Mouse (Mus musculus): ENCODE data around the gene Zbtb37. TPM values are rescaled to one million over a fixed set of nuclear protein-coding genes. Genes with fewer than 3 reads are reported as not detected.

The Zbtb37 gene
- polyA plus RNA-seq, 1 experiment from 2014 or later: 8.7 TPM

- H3K9me3 ChIP-seq: no peaks in the 10 kb centered on the region
- H3K27ac ChIP-seq: 0 out of 2 replicates have a peak overlapping the region, but pooled peaks have one; percentile 26
- no peak overlapping the region for H3K9ac ChIP-seq
- H3K27me3 ChIP-seq (replicated peaks): no peaks in the 10 kb centered on the region
- H3K4me3 ChIP-seq: no peak overlapping the region
- WGBS: 10% methylated on average over 3 of the region's 3 CpGs
- peak; percentile 17; the same call in 1 of the 2 replicates for ATAC-seq (ENCODE audit: low FRiP score, low read depth)
- H3K4me2 ChIP-seq (replicated peaks): no peak overlapping the region
- H3K4me1 ChIP-seq: peaks cover 10% of the 10 kb centered on the region
- peaks cover 36% of the 10 kb centered on the region for H3K36me3 ChIP-seq
These were observed 5.2 kb upstream of the Zbtb37 start for GRCm38 (mm10) chr1:161039741-161040425.

- no peaks in the 10 kb centered on the region for H3K9me3 ChIP-seq
- 4% methylated on average over 3 of the region's 3 CpGs for WGBS
- H3K4me2 ChIP-seq (replicated peaks): no peak overlapping the region
- peaks cover 10% of the 10 kb centered on the region for H3K4me1 ChIP-seq
- no peaks in the 10 kb centered on the region for H3K27me3 ChIP-seq (replicated peaks)
- H3K4me3 ChIP-seq: no peak overlapping the region
- H3K9ac ChIP-seq: no peak overlapping the region
- no peak overlapping the region for H3K27ac ChIP-seq
- no peak for ATAC-seq (ENCODE audit: low FRiP score, low read depth)
- H3K36me3 ChIP-seq: peaks cover 33% of the 10 kb centered on the region
These were observed 4.5 kb upstream of the Zbtb37 start for GRCm38 (mm10) chr1:161038968-161039721.

GRCm38 (mm10) chr1:161038004-161038403 lies 3.4 kb upstream of the Zbtb37 start:
- WGBS: 35% methylated on average over 3 of the region's 3 CpGs
- H3K4me1 ChIP-seq: peaks cover 18% of the 10 kb centered on the region
- no peaks in the 10 kb centered on the region for H3K27me3 ChIP-seq (replicated peaks)
- H3K36me3 ChIP-seq: peaks cover 33% of the 10 kb centered on the region
- H3K4me3 ChIP-seq: no peak overlapping the region
- H3K27ac ChIP-seq: no peak overlapping the region
- H3K9ac ChIP-seq: no peak overlapping the region; the same call in 1 of the 2 replicates
- no peaks in the 10 kb centered on the region for H3K9me3 ChIP-seq
- no peak for ATAC-seq (ENCODE audit: low FRiP score, low read depth)
- H3K4me2 ChIP-seq (replicated peaks): peak overlapping the region; percentile 72

- Histone ChIP-seq H3K4me1 (peaks cover 18% of the 10 kb centered on the region), H3K4me2 (replicated peaks) (peak overlapping the region; percentile 72), H3K36me3 (peaks cover 33% of the 10 kb centered on the region), H3K27me3 (replicated peaks) (no peaks in the 10 kb centered on the region), H3K9ac (peak overlapping the region; percentile 44), H3K27ac (no peak overlapping the region; the same call in 1 of the 2 replicates), H3K4me3 (peak overlapping the region; percentile 9; the same call in 1 of the 2 replicates), H3K9me3 (no peaks in the 10 kb centered on the region)
- no peak for ATAC-seq (ENCODE audit: low FRiP score, low read depth)
- WGBS: 26% methylated on average over 3 of the region's 3 CpGs
These were observed 3.0 kb upstream of the Zbtb37 start for GRCm38 (mm10) chr1:161037599-161037998.

- Histone ChIP-seq H3K4me3 (peak overlapping the region; percentile 83), H3K4me1 (peaks cover 18% of the 10 kb centered on the region), H3K9ac (peak overlapping the region; percentile 83), H3K27ac (no peak overlapping the region), H3K9me3 (no peaks in the 10 kb centered on the region), H3K4me2 (replicated peaks) (peak overlapping the region; percentile 72), H3K36me3 (peaks cover 35% of the 10 kb centered on the region), H3K27me3 (replicated peaks) (no peaks in the 10 kb centered on the region)
- WGBS: 4% methylated on average over 1 of the region's 1 CpGs
- no peak for ATAC-seq (ENCODE audit: low FRiP score, low read depth)
These were observed 2.4 kb upstream of the Zbtb37 start for GRCm38 (mm10) chr1:161037026-161037425.

GRCm38 (mm10) chr1:161036411-161036841 lies 1.8 kb upstream of the Zbtb37 start:
- Histone ChIP-seq H3K4me3 (peak overlapping the region; percentile 83), H3K27me3 (replicated peaks) (no peaks in the 10 kb centered on the region), H3K9ac (peak overlapping the region; percentile 83), H3K9me3 (no peaks in the 10 kb centered on the region), H3K36me3 (peaks cover 40% of the 10 kb centered on the region), H3K4me1 (peaks cover 18% of the 10 kb centered on the region), H3K4me2 (replicated peaks) (peak overlapping the region; percentile 72), H3K27ac (peak overlapping the region; percentile 60)
- no peak for ATAC-seq (ENCODE audit: low FRiP score, low read depth)
- under 1% methylated on average over 5 of the region's 5 CpGs for WGBS

- Histone ChIP-seq H3K27ac (peak overlapping the region; percentile 60), H3K4me1 (peaks cover 18% of the 10 kb centered on the region), H3K9ac (peak overlapping the region; percentile 83), H3K27me3 (replicated peaks) (no peaks in the 10 kb centered on the region), H3K9me3 (no peaks in the 10 kb centered on the region), H3K36me3 (peaks cover 43% of the 10 kb centered on the region), H3K4me2 (replicated peaks) (peak overlapping the region; percentile 72), H3K4me3 (peak overlapping the region; percentile 83)
- no peak for ATAC-seq (ENCODE audit: low FRiP score, low read depth)
- WGBS: 0% methylated on average over 6 of the region's 6 CpGs
These were observed 1.2 kb upstream of the Zbtb37 start for GRCm38 (mm10) chr1:161035786-161036404.

- peak; percentile 26 for ATAC-seq (ENCODE audit: low FRiP score, low read depth)
- peak overlapping the region; percentile 72 for H3K4me2 ChIP-seq (replicated peaks)
- H3K4me3 ChIP-seq: peak overlapping the region; percentile 83
- H3K27ac ChIP-seq: peak overlapping the region; percentile 60; the same call in 1 of the 2 replicates
- H3K9ac ChIP-seq: peak overlapping the region; percentile 83
- peaks cover 18% of the 10 kb centered on the region for H3K4me1 ChIP-seq
- H3K27me3 ChIP-seq (replicated peaks): no peaks in the 10 kb centered on the region
- peaks cover 45% of the 10 kb centered on the region for H3K36me3 ChIP-seq
- under 1% methylated on average over 14 of the region's 14 CpGs for WGBS
- H3K9me3 ChIP-seq: no peaks in the 10 kb centered on the region
These were observed 684 bp upstream of the Zbtb37 start for GRCm38 (mm10) chr1:161035281-161035785.

GRCm38 (mm10) chr1:161033856-161034434 lies 704 bp downstream of the Zbtb37 start:
- H3K9ac ChIP-seq: peak overlapping the region; percentile 86
- H3K36me3 ChIP-seq: peaks cover 50% of the 10 kb centered on the region
- H3K27me3 ChIP-seq (replicated peaks): no peaks in the 10 kb centered on the region
- H3K4me2 ChIP-seq (replicated peaks): peak overlapping the region; percentile 78
- H3K27ac ChIP-seq: peak overlapping the region; percentile 68; the same call in 1 of the 2 replicates
- H3K4me3 ChIP-seq: peak overlapping the region; percentile 83
- WGBS: 1% methylated on average over 21 of the region's 21 CpGs
- ATAC-seq (ENCODE audit: low FRiP score, low read depth): no peak
- no peaks in the 10 kb centered on the region for H3K9me3 ChIP-seq
- H3K4me1 ChIP-seq: peaks cover 18% of the 10 kb centered on the region

GRCm38 (mm10) chr1:161032345-161032744 lies 2.3 kb downstream of the Zbtb37 start:
- no peaks in the 10 kb centered on the region for H3K27me3 ChIP-seq (replicated peaks)
- no peak overlapping the region for H3K4me3 ChIP-seq
- WGBS: 96% methylated on average over 7 of the region's 7 CpGs

GRCm38 (mm10) chr1:161031881-161032280 lies 2.8 kb downstream of the Zbtb37 start:
- peaks cover 35% of the 10 kb centered on the region for H3K36me3 ChIP-seq
- no peaks in the 10 kb centered on the region for H3K27me3 ChIP-seq (replicated peaks)
- no peak for ATAC-seq (ENCODE audit: low FRiP score, low read depth)
- no peak overlapping the region for H3K9ac ChIP-seq
- H3K9me3 ChIP-seq: no peaks in the 10 kb centered on the region
- H3K27ac ChIP-seq: no peak overlapping the region
- WGBS: 92% methylated on average over 9 of the region's 9 CpGs
- no peak overlapping the region for H3K4me2 ChIP-seq (replicated peaks)
- peaks cover 11% of the 10 kb centered on the region for H3K4me1 ChIP-seq
- no peak overlapping the region for H3K4me3 ChIP-seq

More at GRCm38 (mm10) chr1:161032345-161032744, 2.3 kb downstream of the Zbtb37 start:
- H3K9me3 ChIP-seq: no peaks in the 10 kb centered on the region
- no peak overlapping the region for H3K9ac ChIP-seq
- H3K36me3 ChIP-seq: peaks cover 34% of the 10 kb centered on the region
- no peak overlapping the region for H3K4me2 ChIP-seq (replicated peaks)
- peaks cover 13% of the 10 kb centered on the region for H3K4me1 ChIP-seq
- H3K27ac ChIP-seq: no peak overlapping the region
- ATAC-seq (ENCODE audit: low FRiP score, low read depth): no peak
